Mouse (Mus musculus) thymus, adult 2 months (tissue): Measurements from ENCODE around the gene Oas1e. TPM values are rescaled to one million over a fixed set of nuclear protein-coding genes. Genes with fewer than 3 reads are reported as not detected.

ENCODE experiments used
- DNase-seq: peaks from one replicate; pipeline ENCODE4 v3.0.0; 2021
- H3K27ac ChIP-seq: fragments of 200-500 bp; 2 replicates; pipeline ENCODE4 v1.5.1; 2012; ENCODE audit warnings: low read length, control low read depth; ENCODE audit not compliant: control insufficient read depth, insufficient read depth
- H3K27me3 ChIP-seq: fragments of 200-500 bp; 2 replicates; pipeline ENCODE4 v1.6.1; 2012; ENCODE audit warnings: mild to moderate bottlenecking, low read length, moderate library complexity, mixed read lengths; ENCODE audit not compliant: control insufficient read depth, insufficient read depth
- H3K36me3 ChIP-seq: fragments of 200-500 bp; 2 replicates; pipeline ENCODE4 v1.6.1; 2012; ENCODE audit warnings: mild to moderate bottlenecking, low read length, moderate library complexity; ENCODE audit not compliant: control insufficient read depth, insufficient read depth
- H3K4me1 ChIP-seq: fragments of 200-500 bp; replicated peaks from 2 replicates; pipeline ENCODE4 v1.6.1; 2012; ENCODE audit warnings: low read length; ENCODE audit not compliant: control insufficient read depth, insufficient read depth
- H3K4me3 ChIP-seq: fragments of 200-500 bp; 2 replicates; pipeline ENCODE4 v1.5.1; 2012; ENCODE audit warnings: mild to moderate bottlenecking, low read length, control low read depth, moderate library complexity; ENCODE audit not compliant: control insufficient read depth, insufficient read depth
- CTCF ChIP-seq: fragments of 200-500 bp; IDR thresholded peaks from 2 replicates; pipeline ENCODE4 v1.5.1; 2012; ENCODE audit warnings: mild to moderate bottlenecking, control low read depth, low read length, moderate library complexity, borderline replicate concordance; ENCODE audit not compliant: control insufficient read depth, poor library complexity, insufficient read depth; ENCODE audit errors: extremely low read depth
- POLR2A ChIP-seq: fragments of 200-500 bp; IDR thresholded peaks from 2 replicates; pipeline ENCODE4 v1.6.1; 2012; ENCODE audit warnings: mild to moderate bottlenecking, low read length, control low read depth, moderate library complexity; ENCODE audit not compliant: control insufficient read depth, poor library complexity, insufficient read depth; ENCODE audit errors: extremely low read depth
- WGBS: fragments of 180-500 bp; shearing (Covaris S2); methylation state at CpG from one replicate; pipeline ENCODE4 v1.1.7; 2018; 5-methylcytosine and 5-hydroxymethylcytosine counted together
- polyA plus RNA-seq: library from polyadenylated mRNA; depleted of rRNA; stranded (reverse); fragments of >200 nt; gene quantifications from 2 replicates; pipeline ENCODE4 v1.2.3, GENCODE M21; 2012

Oas1e gene
- polyA plus RNA-seq, 1 experiment = 0.74 TPM

- 9% methylated on average over 2 of the region's 2 CpGs for WGBS
- no peak overlapping the region for H3K4me3 ChIP-seq
- no peaks in the 10 kb centered on the region for H3K27me3 ChIP-seq
- no peak for TF ChIP-seq POLR2A
- peak; percentile 67; the same call in 1 of the 2 replicates for TF ChIP-seq CTCF
- no peaks in the 10 kb centered on the region for H3K36me3 ChIP-seq
- H3K27ac ChIP-seq = no peak overlapping the region
- DNase-seq = peak; percentile 47
- H3K4me1 ChIP-seq = no peaks in the 10 kb centered on the region
These were observed 2.3 kb downstream of the Oas1e start for GRCm38 (mm10) chr5:120793043-120793442.

- WGBS = 14% methylated on average over 3 of the region's 3 CpGs
- no peak for TF ChIP-seq POLR2A
- TF ChIP-seq CTCF = no peak
- Histone ChIP-seq H3K4me3 (no peak overlapping the region), H3K4me1 (peaks cover 6% of the 10 kb centered on the region), H3K27me3 (no peaks in the 10 kb centered on the region), H3K27ac (no peak overlapping the region), H3K36me3 (no peaks in the 10 kb centered on the region)
- DNase-seq = no peak
These were observed 8.3 kb downstream of the Oas1e start for GRCm38 (mm10) chr5:120787042-120787441.

- no peak for DNase-seq
- no peak for TF ChIP-seq CTCF
- no peak for TF ChIP-seq POLR2A
- Histone ChIP-seq H3K27ac (no peak overlapping the region), H3K36me3 (no peaks in the 10 kb centered on the region), H3K4me1 (peaks cover 31% of the 10 kb centered on the region), H3K27me3 (no peaks in the 10 kb centered on the region), H3K4me3 (no peak overlapping the region)
- WGBS = 88% methylated on average over 2 of the region's 2 CpGs
These were observed 12.9 kb downstream of the Oas1e start for GRCm38 (mm10) chr5:120782446-120782845.

GRCm38 (mm10) chr5:120781646-120782045, 13.7 kb downstream of the Oas1e start:
- no peak overlapping the region for H3K4me3 ChIP-seq
- no peaks in the 10 kb centered on the region for H3K36me3 ChIP-seq
- no peaks in the 10 kb centered on the region for H3K27me3 ChIP-seq
- DNase-seq = no peak
- peaks cover 33% of the 10 kb centered on the region for H3K4me1 ChIP-seq
- 86% methylated on average over 1 of the region's 1 CpGs for WGBS
- H3K27ac ChIP-seq = no peak overlapping the region
- TF ChIP-seq POLR2A = no peak
- no peak for TF ChIP-seq CTCF

GRCm38 (mm10) chr5:120779922-120780321, 15.4 kb downstream of the Oas1e start:
- H3K27ac ChIP-seq = no peak overlapping the region
- TF ChIP-seq CTCF (no peak), POLR2A (no peak)
- no peaks in the 10 kb centered on the region for H3K36me3 ChIP-seq
- peaks cover 49% of the 10 kb centered on the region for H3K4me1 ChIP-seq
- no peaks in the 10 kb centered on the region for H3K27me3 ChIP-seq
- WGBS = 25% methylated on average over 3 of the region's 3 CpGs
- DNase-seq = no peak
- H3K4me3 ChIP-seq = no peak overlapping the region

GRCm38 (mm10) chr5:120778941-120779340, 16.4 kb downstream of the Oas1e start:
- no peak for TF ChIP-seq POLR2A
- Histone ChIP-seq H3K27me3 (no peaks in the 10 kb centered on the region), H3K27ac (no peak overlapping the region), H3K36me3 (no peaks in the 10 kb centered on the region), H3K4me1 (peaks cover 52% of the 10 kb centered on the region), H3K4me3 (no peak overlapping the region)
- WGBS = 10% methylated on average over 2 of the region's 2 CpGs
- peak; percentile 26 for DNase-seq

- H3K27ac ChIP-seq = peak within 1 kb of the TSS; percentile 58; the same call in 1 of the 2 replicates
- WGBS = 7% methylated on average over 9 of the region's 9 CpGs
- H3K36me3 ChIP-seq = no peaks in the 10 kb centered on the region
- peak; percentile 22 for DNase-seq
- H3K4me1 ChIP-seq = peaks cover 52% of the 10 kb centered on the region
- TF ChIP-seq CTCF = no peak
- no peak for TF ChIP-seq POLR2A
- no peaks in the 10 kb centered on the region for H3K27me3 ChIP-seq
- H3K4me3 ChIP-seq = peak within 1 kb of the TSS; percentile 58
These were observed 17.9 kb downstream of the Oas1e start, which contains the start of gene Oas3 for GRCm38 (mm10) chr5:120777478-120777877. Gene Oas3 (minus strand): TSS chr5:120777661.
